Mouse (Mus musculus) stomach, embryonic 14.5 days (tissue): ENCODE measurements at regions not wholly inside any gene's neighbourhood (a gene's known extent, or its start where the extent isn't known, plus 50 kb on each side); places are given as distances from the start of the nearest gene placed in this dataset.

Experiments used
- ATAC-seq: fragments of 200-750 bp; cut with Nextera tagmentation; 2 replicates; pipeline ENCODE4 v1.8.0; 2017; ENCODE audit warnings: low read depth, moderate TSS enrichment; ENCODE audit not compliant: insufficient number of reproducible peaks, insufficient read depth, low FRiP score
- H3K27ac ChIP-seq: fragments of 300-500 bp; sonication (generic); 2 replicates; pipeline ENCODE4 v1.5.1; 2014; ENCODE audit warnings: mild to moderate bottlenecking, low read length, moderate library complexity, mixed read lengths
- H3K27me3 ChIP-seq: fragments of 300-500 bp; sonication (generic); 2 replicates; pipeline ENCODE4 v1.6.1; 2014; ENCODE audit warnings: low read length, control low read depth, mixed read lengths; ENCODE audit not compliant: control insufficient read depth, insufficient read depth
- H3K36me3 ChIP-seq: fragments of 300-500 bp; sonication (generic); 2 replicates; pipeline ENCODE4 v1.6.1; 2014; ENCODE audit warnings: mild to moderate bottlenecking, control low read depth, low read length, moderate library complexity, mixed read lengths; ENCODE audit not compliant: control insufficient read depth, insufficient read depth
- H3K4me1 ChIP-seq: fragments of 300-500 bp; sonication (generic); 2 replicates; pipeline ENCODE4 v1.6.1; 2014; ENCODE audit warnings: low read length, control low read depth, mixed read lengths; ENCODE audit not compliant: control insufficient read depth, insufficient read depth
- H3K4me2 ChIP-seq: fragments of 300-500 bp; sonication (generic); replicated peaks from 2 replicates; pipeline ENCODE4 v1.6.1; 2014; ENCODE audit warnings: low read depth, low read length, control low read depth
- H3K4me3 ChIP-seq: fragments of 300-500 bp; sonication (generic); 2 replicates; pipeline ENCODE4 v1.5.1; 2014; ENCODE audit warnings: low read depth, low read length, control low read depth
- H3K9ac ChIP-seq: fragments of 300-500 bp; sonication (generic); replicated peaks from 2 replicates; pipeline ENCODE4 v1.6.1; 2014; ENCODE audit warnings: low read depth, mild to moderate bottlenecking, control low read depth, low read length, moderate library complexity, mixed read lengths
- H3K9me3 ChIP-seq: fragments of 300-500 bp; sonication (generic); 2 replicates; pipeline ENCODE4 v1.6.1; 2016; ENCODE audit warnings: low read depth, low read length, control low read depth; ENCODE audit not compliant: control insufficient read depth
- WGBS: fragments of 180-500 bp; shearing (Covaris S2); extraction: QIAGEN DNeasy Blood & Tissue Kit; methylation state at CpG from one replicate; pipeline ENCODE4 v1.1.7; 2014; 5-methylcytosine and 5-hydroxymethylcytosine counted together

- Histone ChIP-seq H3K9ac (no peak overlapping the region), H3K36me3 (no peaks in the 10 kb centered on the region), H3K4me2 (no peak overlapping the region), H3K4me3 (no peak overlapping the region), H3K27me3 (no peaks in the 10 kb centered on the region), H3K27ac (no peak overlapping the region), H3K4me1 (no peaks in the 10 kb centered on the region), H3K9me3 (no peaks in the 10 kb centered on the region)
- no peak for ATAC-seq
- WGBS: 49% methylated on average over 2 of the region's 2 CpGs
These were observed 120.8 kb upstream of the Tmem164 start for GRCm38 (mm10) chrX:142560209-142560912.

GRCm38 (mm10) chrX:142561788-142562187, 119.4 kb upstream of the Tmem164 start:
- Histone ChIP-seq H3K36me3 (no peaks in the 10 kb centered on the region), H3K27me3 (no peaks in the 10 kb centered on the region), H3K9ac (no peak overlapping the region), H3K4me3 (no peak overlapping the region), H3K4me1 (no peaks in the 10 kb centered on the region), H3K4me2 (no peak overlapping the region), H3K27ac (no peak overlapping the region), H3K9me3 (no peaks in the 10 kb centered on the region)
- 70% methylated on average over 5 of the region's 5 CpGs for WGBS
- ATAC-seq: no peak

GRCm38 (mm10) chrX:142564186-142564585, 117.0 kb upstream of the Tmem164 start:
- Histone ChIP-seq H3K27ac (no peak overlapping the region), H3K4me1 (no peaks in the 10 kb centered on the region), H3K9me3 (no peaks in the 10 kb centered on the region), H3K27me3 (no peaks in the 10 kb centered on the region), H3K4me3 (no peak overlapping the region), H3K9ac (no peak overlapping the region), H3K4me2 (no peak overlapping the region), H3K36me3 (no peaks in the 10 kb centered on the region)
- WGBS: 74% methylated on average over 9 of the region's 9 CpGs
- no peak for ATAC-seq

- Histone ChIP-seq H3K9ac (no peak overlapping the region), H3K4me3 (no peak overlapping the region), H3K9me3 (no peaks in the 10 kb centered on the region), H3K27me3 (no peaks in the 10 kb centered on the region), H3K36me3 (no peaks in the 10 kb centered on the region), H3K4me1 (no peaks in the 10 kb centered on the region), H3K27ac (no peak overlapping the region), H3K4me2 (no peak overlapping the region)
- no peak for ATAC-seq
These were observed 109.4 kb upstream of the Tmem164 start for GRCm38 (mm10) chrX:142571772-142572171.

GRCm38 (mm10) chrX:142574022-142574421, 107.2 kb upstream of the Tmem164 start:
- Histone ChIP-seq H3K4me3 (no peak overlapping the region), H3K4me1 (no peaks in the 10 kb centered on the region), H3K9me3 (no peaks in the 10 kb centered on the region), H3K36me3 (no peaks in the 10 kb centered on the region), H3K27me3 (no peaks in the 10 kb centered on the region), H3K9ac (no peak overlapping the region), H3K27ac (no peak overlapping the region), H3K4me2 (no peak overlapping the region)
- ATAC-seq: no peak
- WGBS: 86% methylated on average over 4 of the region's 4 CpGs

GRCm38 (mm10) chrX:142574945-142575710, 106.1 kb upstream of the Tmem164 start:
- Histone ChIP-seq H3K27me3 (no peaks in the 10 kb centered on the region), H3K36me3 (no peaks in the 10 kb centered on the region), H3K9ac (no peak overlapping the region), H3K4me1 (no peaks in the 10 kb centered on the region), H3K4me3 (no peak overlapping the region), H3K9me3 (no peaks in the 10 kb centered on the region), H3K4me2 (no peak overlapping the region), H3K27ac (no peak overlapping the region)
- 56% methylated on average over 10 of the region's 10 CpGs for WGBS
- ATAC-seq: no peak

- Histone ChIP-seq H3K4me3 (no peak overlapping the region), H3K27me3 (no peaks in the 10 kb centered on the region), H3K9ac (no peak overlapping the region), H3K4me2 (no peak overlapping the region), H3K4me1 (no peaks in the 10 kb centered on the region), H3K9me3 (no peaks in the 10 kb centered on the region), H3K27ac (no peak overlapping the region), H3K36me3 (no peaks in the 10 kb centered on the region)
- WGBS: 74% methylated on average over 3 of the region's 3 CpGs
- ATAC-seq: no peak
These were observed 105.1 kb upstream of the Tmem164 start for GRCm38 (mm10) chrX:142576127-142576526.

- peak; percentile 69 for ATAC-seq
- Histone ChIP-seq H3K36me3 (no peaks in the 10 kb centered on the region), H3K4me3 (no peak overlapping the region), H3K27me3 (no peaks in the 10 kb centered on the region), H3K27ac (no peak overlapping the region), H3K9me3 (no peaks in the 10 kb centered on the region), H3K4me1 (no peaks in the 10 kb centered on the region), H3K4me2 (no peak overlapping the region), H3K9ac (no peak overlapping the region)
- WGBS: 69% methylated on average over 6 of the region's 6 CpGs
These were observed 103.6 kb upstream of the Tmem164 start for GRCm38 (mm10) chrX:142577449-142578081.
